Mouse (Mus musculus): ENCODE measurements around the gene Leprot.
A peak's percentile ranks its signal among the peaks of the same experiment; 100 is the strongest.

Leprot gene

GRCm38 (mm10) chr4:101647196-101647905 is at the start of gene Leprot:
Leprot (plus strand) TSS chr4:101647718.
- peak; percentile 100 for DNase-seq

GRCm38 (mm10) chr4:101601758-101602157 is 45.8 kb upstream of the Leprot start:
- DNase-seq, result no peak

GRCm38 (mm10) chr4:101603635-101604034 is 43.9 kb upstream of the Leprot start:
- DNase-seq, result no peak

- no peak for DNase-seq
Observed at GRCm38 (mm10) chr4:101616520-101616919, 31.0 kb upstream of the Leprot start.

GRCm38 (mm10) chr4:101617742-101618141 is 29.8 kb upstream of the Leprot start:
- no peak for DNase-seq

GRCm38 (mm10) chr4:101620206-101620605 is 27.3 kb upstream of the Leprot start:
- no peak for DNase-seq

GRCm38 (mm10) chr4:101621241-101621640 is 26.3 kb upstream of the Leprot start:
- no peak for DNase-seq

GRCm38 (mm10) chr4:101625278-101625677 is 22.2 kb upstream of the Leprot start:
- no peak for DNase-seq

- no peak for DNase-seq
Observed at GRCm38 (mm10) chr4:101635596-101635995, 11.9 kb upstream of the Leprot start.

GRCm38 (mm10) chr4:101637472-101637871 is 10.0 kb upstream of the Leprot start:
- no peak for DNase-seq

GRCm38 (mm10) chr4:101640631-101641030 is 6.9 kb upstream of the Leprot start:
- DNase-seq, result no peak

GRCm38 (mm10) chr4:101642708-101643107 is 4.8 kb upstream of the Leprot start:
- DNase-seq, result no peak

- no peak for DNase-seq
Observed at GRCm38 (mm10) chr4:101643216-101643615, 4.3 kb upstream of the Leprot start.

GRCm38 (mm10) chr4:101646857-101647195 is 692 bp upstream of the Leprot start:
- DNase-seq, result no peak

GRCm38 (mm10) chr4:101647976-101648642 is 591 bp downstream of the Leprot start:
- DNase-seq, result no peak

- no peak for DNase-seq
Observed at GRCm38 (mm10) chr4:101648745-101649144, 1.2 kb downstream of the Leprot start.

GRCm38 (mm10) chr4:101650961-101651360 is 3.4 kb downstream of the Leprot start:
- no peak for DNase-seq

GRCm38 (mm10) chr4:101654256-101654655 is 6.7 kb downstream of the Leprot start:
- no peak for DNase-seq

GRCm38 (mm10) chr4:101654788-101655414 is 7.4 kb downstream of the Leprot start:
- DNase-seq, result no peak

- no peak for DNase-seq
Observed at GRCm38 (mm10) chr4:101655415-101655790, 7.9 kb downstream of the Leprot start.

- DNase-seq, result no peak
Observed at GRCm38 (mm10) chr4:101656056-101656455, 8.5 kb downstream of the Leprot start.

GRCm38 (mm10) chr4:101656956-101657570 is 9.5 kb downstream of the Leprot start:
- DNase-seq, result no peak

- DNase-seq, result peak; percentile 23
Observed at GRCm38 (mm10) chr4:101664160-101664750, 16.7 kb downstream of the Leprot start.
